Mouse (Mus musculus) adipocyte (in vitro differentiated cells): ENCODE measurements around the gene Xpo5.

Experiments
- DNase-seq: peaks from one replicate; pipeline ENCODE4 v3.0.0-alpha.2; 2016; ENCODE audit warnings: low spot score

Gene Xpo5

DNA sequence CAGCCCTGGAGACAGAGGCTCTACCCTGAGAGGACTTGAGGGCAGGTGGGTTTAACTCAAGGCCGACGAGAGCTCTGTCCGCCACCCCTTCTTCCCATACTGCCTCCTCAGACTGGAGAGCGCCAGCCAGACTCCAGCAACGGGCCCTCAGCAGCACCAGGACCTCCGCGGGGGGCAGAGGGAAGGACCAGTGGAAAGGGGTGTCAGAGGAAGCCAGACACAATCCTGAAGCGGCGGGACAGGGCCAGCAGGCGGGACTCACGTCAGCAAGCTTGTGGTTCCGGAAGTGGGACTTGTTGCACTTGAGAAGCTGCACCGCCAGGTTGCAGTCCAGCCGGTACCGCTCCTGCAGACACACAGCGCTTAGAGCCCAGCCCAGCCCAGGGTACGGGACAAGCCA, 57.1 kb downstream of the Xpo5 start:
- no peak for DNase-seq

DNA sequence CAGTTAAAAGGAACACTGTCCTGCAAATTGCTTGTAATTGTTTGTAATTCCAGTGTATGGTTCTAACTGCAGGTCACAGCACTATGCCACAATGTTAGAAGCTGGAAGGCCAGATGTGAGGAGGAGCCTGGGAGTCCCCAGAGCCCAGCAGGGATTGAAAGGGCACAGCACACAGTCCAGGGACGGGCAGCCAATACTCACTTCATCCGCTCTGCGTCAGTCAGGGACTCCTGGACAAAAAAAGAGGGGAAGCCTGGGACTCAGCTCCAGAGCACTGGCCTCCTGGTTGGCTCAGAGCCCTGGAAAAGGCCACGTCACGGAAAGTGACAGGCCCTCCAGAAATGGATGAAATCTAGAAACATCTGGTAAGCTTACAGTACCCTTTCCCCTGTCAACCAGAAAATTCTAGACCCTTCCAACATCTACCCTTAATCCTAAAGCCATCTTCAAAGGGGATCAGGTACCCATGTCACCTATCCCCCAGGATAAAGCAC, 59.7 kb downstream of the Xpo5 start:
- peak; percentile 98 for DNase-seq

DNA sequence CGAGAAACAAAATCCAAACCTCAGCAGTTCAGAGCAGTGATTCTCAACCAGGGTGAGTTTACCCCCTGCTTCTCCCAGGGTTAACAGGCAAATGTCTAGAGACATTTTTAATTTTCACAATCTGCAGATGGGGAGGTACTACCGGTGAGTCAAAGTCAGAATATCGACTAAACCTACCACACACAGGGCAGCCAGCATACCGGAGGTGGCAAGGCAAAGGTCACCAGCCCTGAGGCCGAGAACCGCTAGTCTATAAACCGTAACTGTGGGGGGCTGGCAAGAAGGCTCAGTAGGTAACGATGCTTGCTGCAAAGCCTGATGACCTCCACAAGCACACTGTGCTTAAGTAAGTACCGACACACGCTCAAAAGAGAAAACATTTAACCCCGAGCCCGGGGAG, 62.9 kb downstream of the Xpo5 start:
- DNase-seq, result no peak

DNA sequence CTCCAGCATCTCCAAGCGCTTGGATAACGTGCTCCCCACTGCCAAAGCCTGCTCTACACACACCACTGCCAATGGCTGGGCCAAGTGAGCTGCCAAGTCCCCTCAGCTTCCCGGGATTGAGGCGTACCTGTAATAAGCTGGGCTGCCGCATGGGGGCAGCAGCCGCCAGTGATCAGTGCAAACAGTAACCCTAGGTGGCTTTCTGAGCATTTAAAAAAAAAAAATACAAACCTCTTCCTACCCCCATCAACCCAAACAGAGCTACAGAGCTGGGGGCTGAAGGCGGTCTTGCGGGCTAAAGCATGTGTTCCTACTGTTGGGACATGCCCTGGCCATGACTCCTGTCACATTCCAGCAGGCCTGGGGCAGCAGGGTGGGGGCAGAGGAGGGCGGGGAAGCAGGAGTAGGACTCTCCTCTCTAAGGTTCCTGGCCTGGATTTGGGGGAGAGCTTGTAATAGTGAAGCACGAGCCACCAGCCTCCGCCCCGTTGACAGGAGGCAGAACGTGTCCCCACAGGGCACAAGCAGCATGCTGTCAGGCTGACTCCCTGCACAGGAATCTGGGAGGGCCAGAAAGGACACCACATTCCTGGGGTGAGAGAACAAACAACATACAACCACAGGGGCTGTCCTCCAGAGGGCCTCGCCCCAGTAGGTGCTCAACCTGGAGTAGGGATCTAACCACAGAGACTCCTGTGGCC, 63.5 kb downstream of the Xpo5 start:
- DNase-seq, result peak; percentile 75

DNA sequence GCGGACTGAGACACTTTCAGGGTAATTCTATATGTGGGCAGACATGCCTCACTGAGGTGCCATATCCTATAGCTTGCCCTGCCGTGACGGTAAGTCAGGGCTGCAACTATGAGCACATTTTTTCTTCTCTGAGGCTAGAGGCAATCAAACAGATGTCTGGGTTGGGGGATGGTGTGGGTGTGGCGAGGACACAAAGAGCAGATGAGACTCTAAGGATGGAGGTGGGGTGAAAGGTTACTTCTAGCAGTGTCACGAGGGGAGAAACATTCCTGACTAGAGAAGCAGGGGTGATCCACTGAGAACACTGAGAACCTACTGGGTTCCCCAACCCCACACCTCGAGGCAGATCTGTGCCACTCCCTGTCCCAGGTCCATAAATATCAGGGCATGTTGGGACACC, 64.4 kb downstream of the Xpo5 start:
- no peak for DNase-seq

DNA sequence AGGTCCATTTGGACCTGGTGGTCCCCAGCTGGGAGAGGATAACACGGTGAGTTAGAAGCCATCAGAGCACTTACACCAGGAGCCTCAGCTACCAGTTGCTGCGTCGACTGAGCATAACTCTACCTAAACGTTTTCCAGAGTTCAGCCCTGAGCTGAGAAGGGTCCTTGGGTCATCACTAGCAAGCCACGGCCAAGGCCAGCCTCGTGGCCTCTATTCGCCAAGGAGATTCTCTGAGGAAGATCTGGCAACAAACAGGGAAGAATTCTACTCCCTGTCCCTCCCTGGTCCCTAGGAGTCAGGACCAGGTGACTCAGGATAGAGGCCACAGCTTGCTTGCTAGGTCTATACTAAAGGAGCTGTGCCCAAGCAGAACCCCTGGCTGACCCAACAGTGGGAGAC, 64.9 kb downstream of the Xpo5 start:
- DNase-seq, result no peak

DNA sequence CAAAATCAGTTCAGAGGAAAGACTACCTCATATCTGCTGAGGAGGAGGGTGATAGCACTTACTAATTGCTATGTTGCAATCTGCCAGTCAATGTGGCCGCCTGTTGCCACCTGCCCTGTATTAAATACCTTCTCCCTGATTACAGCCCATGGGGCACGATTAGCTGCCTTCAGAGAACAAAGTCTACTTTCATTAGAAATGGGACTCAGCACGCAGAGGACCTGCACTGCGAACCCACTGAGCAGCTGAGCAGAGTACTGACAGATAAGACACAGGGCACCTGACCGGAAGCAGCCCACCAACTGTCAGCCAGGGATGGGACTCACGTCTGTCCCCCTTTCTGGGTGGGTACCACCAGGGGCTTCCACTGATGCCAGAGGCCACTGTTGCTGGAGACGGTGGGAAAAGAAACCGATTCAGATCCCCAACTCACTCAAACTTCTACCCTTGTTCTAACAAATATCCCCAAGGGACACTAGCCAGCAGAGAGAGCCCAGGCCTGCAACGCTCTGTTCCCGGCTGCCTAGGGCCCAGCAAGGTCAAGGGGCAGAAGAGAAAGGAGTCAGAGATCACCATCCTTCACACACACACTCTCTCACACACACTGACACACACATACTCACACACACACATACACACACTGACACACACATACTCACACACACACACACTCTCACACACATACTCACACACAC, 65.6 kb downstream of the Xpo5 start:
- DNase-seq, result peak; percentile 78

DNA sequence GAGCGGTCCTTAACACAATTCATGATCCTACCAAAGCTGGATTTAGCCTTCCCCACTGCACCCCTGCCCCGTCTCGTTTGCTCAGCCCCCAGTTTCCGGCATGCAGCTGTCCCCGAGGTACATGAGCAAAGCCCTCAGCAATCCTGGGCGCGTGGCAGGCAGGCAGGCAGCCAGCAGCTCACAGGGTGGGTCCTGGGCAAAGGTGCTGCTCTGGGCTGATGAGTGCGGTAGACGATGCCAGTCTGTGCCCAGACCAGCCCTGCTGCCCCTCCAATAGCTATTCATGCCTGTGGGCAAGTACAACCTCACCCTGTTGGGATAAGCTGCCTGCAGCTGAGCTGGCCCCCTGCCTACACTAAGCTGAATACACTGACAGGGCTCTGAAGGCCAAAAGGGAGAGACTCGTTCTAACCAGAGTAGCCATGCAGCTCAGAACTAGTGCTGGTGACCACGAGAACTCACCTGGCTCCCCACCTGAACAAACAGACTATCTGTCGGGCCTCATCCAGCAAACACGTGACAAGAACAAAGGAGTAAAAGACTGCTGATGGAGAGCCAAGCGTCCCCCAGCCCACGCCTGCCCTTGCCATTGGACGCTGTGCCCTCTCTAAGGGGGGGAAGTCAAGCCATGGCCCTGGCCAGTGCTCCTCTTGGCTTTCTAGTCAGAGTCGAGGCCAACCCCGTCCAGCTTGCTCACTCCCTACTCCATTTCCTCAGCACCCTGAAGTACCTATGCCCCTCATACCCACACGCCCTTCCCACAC, 67.4 kb downstream of the Xpo5 start:
- DNase-seq, result no peak

DNA sequence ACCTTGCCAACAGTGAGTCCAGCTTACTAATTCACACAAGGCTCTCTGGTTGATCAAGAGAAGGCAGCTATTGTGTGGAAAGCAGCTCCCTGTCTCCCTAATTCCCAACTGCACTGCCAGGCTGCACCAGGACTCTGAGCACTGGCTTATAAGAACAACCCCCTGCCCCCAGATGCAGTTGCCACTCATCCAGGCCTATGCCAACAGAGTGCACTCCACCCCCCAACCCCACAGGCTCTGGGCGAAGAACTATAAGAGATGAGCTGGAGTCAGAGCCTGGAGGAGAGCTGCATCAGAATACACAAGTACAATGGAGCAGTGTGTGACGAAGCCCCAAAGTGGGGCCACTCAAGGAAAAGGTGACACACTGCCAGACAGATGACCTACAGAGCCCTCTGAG, 69.5 kb downstream of the Xpo5 start:
- no peak for DNase-seq

DNA sequence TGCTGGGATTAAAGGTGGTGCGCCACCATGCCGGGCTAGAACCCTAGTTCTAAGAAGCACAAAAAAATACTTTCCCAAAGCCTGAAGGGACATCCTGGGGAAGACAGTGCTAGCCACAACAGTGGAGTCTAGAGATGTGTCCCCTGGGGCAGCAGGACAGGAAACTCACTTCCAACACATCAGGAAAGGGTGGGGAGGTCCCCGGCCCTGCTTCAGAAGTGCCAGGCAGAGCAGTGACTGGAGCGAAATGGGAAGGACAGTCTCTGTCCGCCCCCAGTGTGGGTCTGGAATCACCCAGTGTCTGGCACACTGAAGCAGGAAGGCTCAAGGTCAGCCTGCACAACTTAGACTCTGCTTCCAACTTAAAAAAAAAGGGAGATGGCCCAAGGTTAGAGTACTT, 70.1 kb downstream of the Xpo5 start:
- no peak for DNase-seq

DNA sequence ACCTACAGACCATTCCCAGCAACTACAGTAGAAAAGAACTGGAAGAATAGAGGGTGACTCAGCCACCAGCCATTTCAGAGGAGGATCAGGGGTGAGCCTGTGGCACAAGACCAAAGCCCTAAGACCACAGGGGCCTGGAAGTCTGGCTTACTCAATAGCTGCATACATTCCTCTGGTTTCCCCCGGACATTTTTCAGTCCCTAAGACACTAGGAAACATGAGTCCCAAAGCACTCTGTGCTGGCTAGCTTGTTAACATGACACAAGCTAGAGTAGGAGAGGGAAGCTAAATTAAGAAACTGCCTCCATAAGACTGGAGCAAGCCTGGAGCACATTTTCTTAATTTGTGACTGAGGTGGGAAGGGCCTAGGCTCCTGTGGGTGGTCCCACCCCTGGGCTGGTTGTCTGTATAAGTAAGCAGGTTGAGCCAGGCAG, 71.2 kb downstream of the Xpo5 start:
- DNase-seq, result peak; percentile 43

DNA sequence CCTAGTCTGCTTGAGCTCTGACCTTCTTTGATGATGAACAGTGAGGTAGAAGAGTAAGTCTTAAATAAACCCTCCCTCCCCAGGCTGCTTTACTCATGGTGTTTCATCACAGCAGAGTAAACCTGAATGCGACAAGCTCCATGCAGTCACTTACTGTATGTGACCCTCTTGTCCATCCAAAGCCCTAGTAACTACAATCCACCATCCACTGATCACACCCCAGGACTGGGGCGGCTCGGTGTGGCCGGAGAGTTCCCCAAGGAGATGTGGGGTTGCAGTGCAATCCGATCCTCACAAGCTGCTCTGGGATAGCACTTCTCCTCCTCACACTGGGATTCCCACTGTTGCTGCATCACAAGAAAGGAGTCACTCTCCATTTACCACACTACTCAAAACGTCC, 71.9 kb downstream of the Xpo5 start:
- no peak for DNase-seq

DNA sequence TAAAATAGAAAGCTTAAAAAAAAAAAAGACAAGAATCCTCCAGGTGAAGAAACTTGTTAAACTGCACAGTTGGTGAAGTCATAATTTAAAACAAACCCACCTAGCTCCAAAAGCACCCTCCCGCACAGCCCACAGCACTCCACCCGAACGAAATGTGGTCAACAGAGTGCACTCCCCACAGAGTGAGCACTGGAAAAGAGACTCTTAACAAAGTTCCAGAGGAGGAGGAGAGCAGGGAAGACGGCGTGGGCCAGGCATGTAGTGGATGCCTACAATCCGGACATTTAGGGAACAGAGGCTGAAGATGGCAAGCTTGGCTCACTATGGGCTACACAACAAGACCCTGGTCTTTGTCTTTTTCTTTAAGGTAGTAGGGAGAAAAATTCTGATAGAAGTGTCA, 72.5 kb downstream of the Xpo5 start:
- DNase-seq, result no peak

DNA sequence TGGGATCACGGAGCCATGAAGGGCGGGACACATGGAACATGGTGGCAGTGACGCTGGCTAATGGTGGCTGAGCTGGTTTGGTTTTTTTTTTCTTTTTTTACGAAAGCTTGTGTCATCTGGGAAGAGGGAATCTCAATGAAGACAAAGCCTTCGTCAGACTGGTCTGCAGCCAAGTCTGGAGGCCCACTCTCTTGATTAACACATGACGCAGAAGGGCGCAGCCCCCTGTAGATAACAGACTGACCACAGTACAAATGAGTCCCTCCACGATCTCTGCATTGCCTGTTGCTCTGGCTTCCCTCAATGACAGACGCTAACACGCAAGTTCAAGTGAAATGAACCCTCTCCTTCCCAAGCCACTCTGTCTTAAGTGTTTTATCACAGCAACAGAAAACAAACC, 72.9 kb downstream of the Xpo5 start:
- DNase-seq, result no peak

DNA sequence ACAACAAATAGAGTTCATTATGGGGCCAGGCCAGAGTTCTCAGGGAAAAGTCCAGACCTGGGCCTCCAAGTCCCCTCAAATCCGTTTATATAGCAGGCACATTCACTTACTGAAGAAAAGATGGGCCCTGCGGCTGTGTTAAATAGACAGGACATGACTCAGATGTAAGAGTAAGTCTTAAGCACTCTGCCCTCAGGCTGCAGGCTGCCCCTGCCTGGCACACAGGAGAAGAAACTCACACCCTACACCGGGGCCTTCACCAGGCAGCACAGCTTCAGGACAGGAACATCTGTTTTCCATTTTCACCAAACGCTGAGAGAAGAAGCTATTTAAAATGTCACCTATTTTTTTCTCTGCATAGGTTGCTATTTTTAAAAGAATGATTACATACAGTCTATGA, 75.0 kb downstream of the Xpo5 start:
- peak; percentile 44 for DNase-seq

DNA sequence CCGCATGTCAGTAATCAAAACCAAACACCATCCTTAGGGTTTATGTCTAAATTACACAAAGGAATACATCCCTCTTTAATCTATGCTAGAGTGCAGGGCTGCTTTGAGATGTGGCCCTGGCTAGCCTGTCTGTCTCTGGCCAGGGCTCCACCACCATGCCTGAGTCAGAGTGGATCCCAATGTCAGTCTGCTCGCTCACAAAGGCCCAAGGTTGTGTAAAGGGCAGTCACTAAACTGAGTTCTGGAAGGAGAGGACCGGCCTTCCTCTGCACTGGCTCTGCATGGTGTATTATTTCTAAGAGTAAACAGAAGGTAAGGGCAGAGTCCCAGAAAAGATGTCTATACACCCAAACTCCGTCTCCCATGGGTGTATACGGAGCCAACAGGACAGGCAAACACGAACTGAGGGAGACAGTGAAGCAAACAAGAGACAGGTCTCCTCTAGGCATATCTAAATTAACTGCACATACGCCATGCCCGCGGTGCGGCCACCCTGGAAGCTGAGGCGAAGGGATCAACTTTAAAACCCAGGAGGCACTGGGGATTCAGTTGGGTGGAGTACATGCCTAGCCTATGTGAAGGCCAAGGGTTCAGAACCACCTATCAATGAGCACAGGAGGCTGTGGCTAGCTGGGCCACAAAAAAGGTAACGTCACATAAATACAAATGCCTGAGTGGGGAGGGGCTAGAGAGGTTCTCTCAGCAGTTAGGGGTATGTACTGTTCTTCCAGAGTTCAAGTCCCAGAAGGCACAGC, 75.6 kb downstream of the Xpo5 start:
- DNase-seq, result no peak

DNA sequence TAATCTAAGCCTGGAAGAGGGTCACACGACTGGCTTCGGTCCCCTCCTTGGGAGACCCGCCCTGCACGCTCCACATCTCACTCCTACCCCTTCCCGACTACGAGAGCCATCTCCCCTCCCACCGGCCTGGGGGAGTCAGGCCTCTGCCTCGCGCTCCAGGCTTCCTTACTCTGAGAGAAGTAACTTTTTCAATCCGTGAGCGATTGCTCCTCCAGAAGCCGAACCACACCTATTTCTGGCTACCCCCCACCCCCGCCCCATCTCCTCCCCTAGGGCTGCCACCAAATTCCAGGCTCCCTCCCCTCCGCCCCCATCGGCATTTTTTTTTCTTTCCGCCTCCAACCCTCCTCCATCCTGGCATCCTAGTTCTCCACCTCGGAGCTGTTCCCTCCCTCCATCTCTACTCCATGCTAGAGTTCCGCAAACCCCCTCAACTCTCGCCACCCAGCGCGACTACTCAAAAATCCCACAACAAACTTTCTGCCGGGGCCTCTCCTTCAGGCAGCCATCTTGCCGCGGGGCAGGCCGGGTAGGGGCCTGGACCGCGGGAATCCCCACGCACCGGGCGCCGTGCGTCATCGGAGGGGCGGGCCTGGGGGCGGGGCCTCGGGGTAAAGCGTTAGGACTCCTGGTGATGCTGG, 80.0 kb downstream of the Xpo5 start, which contains the start of gene Tjap1:
Gene Tjap1, minus strand, starts transcription at position 544 of the 641 bp plus-strand sequence.
- DNase-seq, result peak; percentile 86

DNA sequence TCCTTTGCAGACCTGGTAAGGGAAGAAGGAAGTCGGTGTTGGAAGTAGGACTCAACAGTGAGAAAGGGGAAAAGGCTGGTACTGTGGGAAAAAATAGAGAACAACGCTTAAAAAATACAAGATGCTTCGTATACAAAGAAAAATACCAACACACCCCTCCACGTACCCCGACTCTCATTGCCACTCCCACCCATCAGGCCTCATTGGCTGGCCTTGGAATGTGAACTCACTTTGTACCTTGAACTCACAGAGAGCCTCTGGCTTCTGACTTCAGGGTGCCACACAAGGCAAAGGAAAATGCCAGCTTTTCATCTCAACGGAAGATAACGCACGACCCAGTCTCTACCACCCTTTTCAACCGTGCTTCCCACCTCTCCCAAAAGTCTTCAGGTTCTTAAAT, 80.6 kb downstream of the Xpo5 start:
- no peak for DNase-seq

DNA sequence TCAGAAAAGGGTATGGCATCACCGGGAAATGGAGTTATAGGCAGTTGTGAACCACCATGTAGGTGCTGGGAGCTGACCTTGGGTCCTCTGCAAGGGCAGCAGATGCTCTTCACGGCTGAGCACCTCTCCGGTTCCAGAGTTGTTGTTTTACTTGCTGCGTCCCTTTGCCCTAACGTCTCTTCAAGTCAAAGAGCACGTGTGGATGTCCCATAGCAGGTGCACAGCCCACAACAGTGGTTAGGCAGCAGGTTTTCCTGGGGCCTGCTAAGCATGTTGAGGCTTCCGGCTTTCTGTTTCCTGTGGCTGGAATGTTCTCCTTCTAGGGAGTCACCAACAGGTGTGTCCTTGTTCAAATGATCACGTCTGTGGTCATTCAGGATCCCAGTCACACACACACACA, 81.3 kb downstream of the Xpo5 start:
- no peak for DNase-seq

DNA sequence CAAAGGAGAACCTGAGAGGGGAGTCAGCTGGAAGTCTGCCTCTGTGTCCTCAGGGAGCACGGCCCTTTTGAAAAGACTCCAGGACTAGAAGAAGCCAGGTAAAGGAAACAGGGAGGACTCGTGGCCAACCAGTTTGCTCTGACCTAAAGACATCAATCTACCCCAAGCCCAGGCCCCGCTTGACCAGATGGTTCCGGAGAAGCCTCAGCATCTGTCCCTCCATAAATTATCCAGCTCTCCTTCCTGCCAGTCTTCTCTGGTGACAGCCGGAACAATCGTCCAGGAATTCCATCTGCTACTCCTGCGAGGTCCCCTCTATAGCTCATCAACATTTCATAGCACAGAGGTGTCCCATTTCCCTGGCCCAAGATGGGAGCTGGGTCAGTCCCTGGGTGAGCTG, 82.1 kb downstream of the Xpo5 start:
- DNase-seq, result no peak

DNA sequence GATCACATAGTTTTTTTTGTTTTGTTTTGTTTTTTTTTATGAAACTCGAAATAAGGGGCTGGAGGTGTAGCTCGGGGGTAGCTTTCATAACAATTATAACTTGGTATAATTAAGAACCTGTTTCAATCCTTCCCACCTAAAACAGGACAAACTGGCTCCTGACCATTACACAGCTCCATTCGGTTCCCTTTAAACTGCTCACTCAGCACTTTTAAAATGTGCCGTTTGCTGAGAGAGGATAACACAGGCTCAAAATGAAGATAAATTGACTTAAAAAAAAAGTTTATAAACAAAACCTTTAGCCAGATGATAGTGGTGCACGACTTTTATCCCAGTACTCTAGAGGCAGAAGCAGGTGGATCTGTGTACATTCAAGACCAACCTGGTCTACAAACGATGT, 82.8 kb downstream of the Xpo5 start:
- DNase-seq, result no peak

DNA sequence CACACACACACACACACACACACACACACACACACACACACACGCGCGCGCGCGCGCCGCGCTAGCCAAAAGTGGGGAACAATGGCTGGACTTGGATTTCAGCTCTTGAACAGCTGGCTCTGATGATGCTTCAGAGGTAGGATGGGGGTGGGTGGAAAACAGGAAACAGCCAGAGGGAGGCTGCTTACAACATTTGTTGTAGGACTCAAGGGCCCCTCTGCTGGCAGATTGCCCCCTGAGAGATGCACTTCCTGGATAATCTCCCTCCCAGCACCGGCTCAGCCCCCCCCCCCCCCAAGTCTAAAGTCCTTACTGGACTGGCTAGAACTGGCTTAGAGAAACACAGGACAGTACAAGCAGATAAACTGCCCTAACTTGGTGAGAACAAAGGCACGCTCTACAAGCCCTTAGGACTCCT, 85.1 kb downstream of the Xpo5 start:
- DNase-seq, result no peak
